Mouse (Mus musculus) heart, postnatal 25 days (tissue): ENCODE data around the gene Ctrb1. TPM values are rescaled to one million over a fixed set of nuclear protein-coding genes. Genes with fewer than 3 reads are reported as not detected.

ENCODE experiments used
- DNase-seq: peaks from one replicate; pipeline ENCODE4 v3.0.0; 2022; ENCODE audit warnings: low spot score
- intact Hi-C: fragments of 180-260 bp; cut with DNase I; formaldehyde crosslinking; loops from one replicate; pipeline ENCODE4 v1.15.1; 2025
- total RNA-seq, 2 experiments: library from RNA; stranded (reverse); gene quantifications; 2 replicates each; pipeline ENCODE4 v1.2.3; 2021

Ctrb1 gene
- not detected for total RNA-seq

GRCm38 (mm10) chr8:111690960-111691445 lies at the start of gene Ctrb1:
Gene Ctrb1 (minus strand): TSS chr8:111691010.
- intact Hi-C loops = no loop called here

DNA sequence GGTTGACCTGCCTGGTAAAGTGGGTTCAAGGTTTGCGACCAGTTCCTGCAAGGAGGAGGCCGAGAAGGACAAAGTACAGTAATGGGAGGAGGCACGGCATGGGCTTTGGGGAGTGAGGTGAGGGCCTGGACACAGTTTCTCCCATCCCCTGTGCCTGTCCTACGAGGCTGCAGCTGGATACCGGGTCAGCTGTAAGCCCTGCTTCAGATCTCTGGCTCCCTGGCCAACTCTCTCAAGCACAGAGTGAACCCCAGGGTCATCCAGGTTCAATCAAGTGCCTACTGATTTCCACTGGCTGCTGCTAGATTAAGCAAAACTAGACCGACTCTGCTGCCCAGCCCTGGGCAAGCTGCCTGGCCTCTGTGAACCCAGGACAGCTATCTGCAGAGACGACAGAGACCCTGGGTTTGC lies 49.5 kb upstream of the Ctrb1 start:
- no peak for DNase-seq
- intact Hi-C loops = loop anchor here (2.0 kb wide), 1 partner anchor 14 kb away; no protein-coding TSS in a partner anchor

More at GRCm38 (mm10) chr8:111690960-111691445, at the start of gene Ctrb1:
- no peak for DNase-seq

- intact Hi-C loops = loop anchor here (2.0 kb wide), 1 partner anchor 13 kb away; no protein-coding TSS in a partner anchor
Measured at GRCm38 (mm10) chr8:111739604-111740003, 48.8 kb upstream of the Ctrb1 start.

DNA sequence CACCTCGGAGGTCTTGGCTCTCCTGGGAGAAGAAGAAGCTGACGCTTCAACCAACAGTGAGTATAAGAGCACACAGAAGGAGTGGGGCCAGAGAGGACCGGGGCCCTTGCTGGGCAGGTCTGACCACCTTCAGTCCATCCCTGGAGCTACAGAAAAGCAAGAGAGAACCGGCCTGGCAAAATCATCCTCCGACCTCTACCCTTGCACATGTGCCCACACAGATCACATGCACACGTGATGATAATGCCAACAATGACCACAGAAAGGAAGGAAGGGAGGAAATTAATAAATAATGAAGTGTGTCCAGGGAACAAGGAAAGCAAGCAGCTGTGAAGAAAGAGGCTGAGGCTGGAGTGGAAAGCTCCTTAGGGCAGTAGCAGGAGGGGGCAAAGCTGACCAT lies 48.1 kb upstream of the Ctrb1 start:
- intact Hi-C loops = no loop called here
- no peak for DNase-seq

More at GRCm38 (mm10) chr8:111739604-111740003, 48.8 kb upstream of the Ctrb1 start:
- DNase-seq = no peak

DNA sequence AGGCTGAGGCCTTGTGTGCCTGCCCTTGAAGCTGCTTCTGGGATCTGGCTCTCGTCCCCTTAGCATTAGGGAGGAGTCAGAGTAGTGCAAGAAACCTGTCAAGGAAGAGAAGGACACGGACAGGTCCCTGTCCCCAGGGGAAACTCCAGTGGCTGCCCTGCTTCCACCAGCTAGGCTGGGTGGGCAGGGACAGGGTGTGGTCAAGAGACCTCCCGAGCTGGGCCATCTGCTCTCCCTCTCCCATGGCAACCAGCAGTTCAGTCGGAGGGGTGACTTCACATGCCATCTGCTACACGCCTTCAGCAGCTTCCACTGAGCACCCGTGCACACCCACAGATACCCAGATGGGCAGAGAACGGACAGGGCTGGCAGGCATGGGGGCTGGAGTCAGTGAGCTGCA lies 45.5 kb upstream of the Ctrb1 start:
- no peak for DNase-seq
- intact Hi-C loops = no loop called here

DNA sequence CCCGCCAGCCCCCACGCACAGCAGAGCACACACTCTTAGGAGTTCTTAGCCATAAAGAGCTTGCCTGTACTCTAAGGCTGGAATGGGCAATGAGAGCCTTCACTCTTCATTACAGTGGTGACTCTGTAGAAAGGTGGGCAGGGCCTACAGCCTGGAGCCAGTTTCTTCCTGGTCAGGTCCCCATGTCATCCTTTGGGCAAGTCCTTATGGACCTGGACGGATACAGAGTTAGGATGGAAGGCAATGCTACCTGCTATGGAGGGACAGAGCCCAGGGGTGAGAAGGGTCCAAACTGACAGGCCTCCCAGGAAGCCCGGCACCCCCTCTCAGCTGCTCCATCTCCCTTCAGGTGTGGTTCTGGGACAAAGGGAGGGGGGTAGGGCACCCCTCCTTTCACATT lies 45.0 kb upstream of the Ctrb1 start:
- intact Hi-C loops = no loop called here
- no peak for DNase-seq

DNA sequence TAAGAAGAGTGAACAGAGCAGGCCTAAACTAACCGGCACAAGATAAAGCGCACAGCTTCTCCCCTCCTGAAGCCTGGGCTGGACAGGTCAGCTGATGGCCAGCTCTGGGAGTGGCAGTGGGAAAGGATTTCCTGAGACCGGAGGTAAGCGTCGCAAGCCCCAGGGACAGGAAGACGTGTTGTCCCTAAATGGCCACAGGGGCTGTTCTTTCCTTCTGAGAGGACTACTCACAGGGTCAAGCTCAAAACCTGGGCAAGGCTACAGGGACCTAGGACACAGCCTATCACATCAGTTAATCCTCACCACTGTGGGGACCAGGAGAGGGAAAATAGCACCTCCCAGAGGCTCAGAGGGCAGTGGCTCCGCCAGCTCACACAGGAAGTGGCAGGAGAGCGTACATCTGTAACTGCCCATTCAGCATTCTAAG lies 44.5 kb upstream of the Ctrb1 start:
- peak; percentile 65 for DNase-seq

DNA sequence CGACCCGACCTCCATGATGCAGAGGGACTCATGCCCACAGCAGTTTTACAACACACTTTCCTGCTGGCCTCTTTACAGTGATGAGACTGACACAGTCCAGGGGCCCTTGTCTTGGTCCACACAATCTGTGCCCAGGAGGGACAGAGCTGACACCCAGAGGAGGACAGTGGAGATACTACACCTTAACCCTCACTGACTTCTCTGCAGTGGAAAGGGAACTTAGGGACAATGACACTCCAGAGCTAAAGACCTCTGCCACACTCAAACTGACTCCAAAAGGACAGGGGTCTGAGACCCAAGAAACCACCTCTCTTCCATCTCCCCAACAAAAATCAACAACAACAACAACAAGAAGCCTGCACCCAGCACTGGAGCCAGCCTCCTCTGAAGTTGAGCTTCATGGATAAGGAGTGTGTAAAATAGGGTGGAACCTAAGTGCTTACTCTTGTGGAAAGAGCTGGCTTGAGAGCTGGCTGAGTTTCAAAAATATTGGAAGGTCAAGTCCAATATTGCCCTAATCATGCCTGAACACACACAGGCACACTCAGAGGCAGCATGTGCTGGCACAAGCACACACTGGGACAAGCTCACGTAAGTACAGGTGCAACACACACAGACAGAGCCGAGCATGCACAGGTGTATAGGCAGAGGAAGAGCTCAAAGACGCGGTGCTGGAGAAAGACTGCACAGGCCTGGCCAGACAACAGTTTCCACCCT lies 43.6 kb upstream of the Ctrb1 start:
- DNase-seq = no peak
- intact Hi-C loops = no loop called here

More for the DNA sequence above, 44.5 kb upstream of the Ctrb1 start:
- intact Hi-C loops = no loop called here

GRCm38 (mm10) chr8:111733581-111734243 lies 42.9 kb upstream of the Ctrb1 start:
- intact Hi-C loops = no loop called here
- no peak for DNase-seq

- DNase-seq = no peak
- intact Hi-C loops = no loop called here
Measured at GRCm38 (mm10) chr8:111732406-111733085, 41.7 kb upstream of the Ctrb1 start.

- DNase-seq = peak; percentile 97
- intact Hi-C loops = no loop called here
Measured at GRCm38 (mm10) chr8:111732004-111732403, 41.2 kb upstream of the Ctrb1 start.

- no peak for DNase-seq
- intact Hi-C loops = no loop called here
Measured at GRCm38 (mm10) chr8:111731231-111731977, 40.6 kb upstream of the Ctrb1 start.

DNA sequence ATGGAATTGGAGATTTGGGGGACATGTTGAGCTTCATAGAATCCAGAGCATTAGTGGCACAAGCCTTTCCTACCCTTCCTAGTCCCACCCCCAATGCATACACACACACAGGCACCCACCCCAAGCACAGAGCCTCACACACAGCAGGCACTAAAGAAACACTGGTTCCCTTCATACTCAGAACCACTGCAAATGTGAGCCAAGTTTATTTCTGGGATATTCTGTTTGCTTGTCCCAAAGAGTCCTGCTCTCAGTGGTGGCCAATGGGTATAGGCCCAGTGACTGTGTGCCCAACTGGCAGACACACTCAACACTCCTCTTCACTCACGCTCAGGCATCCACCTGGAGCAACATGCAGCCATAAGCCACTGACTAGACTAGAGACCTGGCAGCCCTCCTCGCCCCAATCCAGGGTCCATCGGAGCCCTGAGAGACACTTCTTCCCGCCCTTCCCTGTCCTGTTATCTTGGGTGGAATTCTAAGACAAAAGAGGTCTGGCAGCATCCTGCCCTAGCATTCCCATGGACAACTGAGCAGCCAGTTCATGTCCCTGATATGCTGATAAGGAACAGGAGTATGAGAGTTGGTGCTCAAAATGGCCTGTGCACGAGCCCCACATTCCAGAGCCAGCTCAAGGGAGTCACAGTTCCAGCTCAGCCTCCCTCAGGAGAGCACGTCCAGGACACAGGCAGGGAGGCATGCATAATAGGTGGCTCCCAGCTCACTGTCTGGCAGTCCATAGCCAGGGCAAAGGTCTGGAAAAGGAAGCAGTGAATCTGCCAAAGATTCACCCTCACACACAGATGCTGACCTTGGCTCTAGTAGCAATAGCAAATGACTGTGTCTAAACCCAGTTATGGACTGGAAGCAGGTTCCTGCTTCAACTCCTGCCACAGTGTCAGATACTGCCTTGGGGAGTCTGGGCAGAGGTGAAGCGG lies 38.7 kb upstream of the Ctrb1 start:
- DNase-seq = no peak
- intact Hi-C loops = no loop called here

DNA sequence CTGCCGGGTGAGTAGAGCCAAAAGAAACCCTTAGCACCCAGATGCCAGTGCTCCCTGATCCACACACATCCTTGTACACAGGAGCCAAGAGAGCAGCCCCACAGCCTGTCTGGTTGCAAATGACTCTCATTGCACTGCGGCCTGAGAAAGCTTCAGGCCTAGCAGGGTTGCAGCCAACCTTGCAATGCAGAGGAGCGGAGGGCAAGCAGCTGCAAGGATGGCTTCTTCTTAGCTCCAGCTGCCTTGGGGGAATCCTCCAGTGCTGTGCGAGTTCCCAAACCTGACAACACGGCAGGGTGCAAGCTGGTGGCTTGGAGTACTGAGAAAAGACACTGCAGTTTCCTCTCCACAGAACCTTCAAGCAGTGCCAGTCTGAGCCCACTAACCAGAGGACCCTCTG lies 37.7 kb upstream of the Ctrb1 start:
- no peak for DNase-seq
- intact Hi-C loops = no loop called here

DNA sequence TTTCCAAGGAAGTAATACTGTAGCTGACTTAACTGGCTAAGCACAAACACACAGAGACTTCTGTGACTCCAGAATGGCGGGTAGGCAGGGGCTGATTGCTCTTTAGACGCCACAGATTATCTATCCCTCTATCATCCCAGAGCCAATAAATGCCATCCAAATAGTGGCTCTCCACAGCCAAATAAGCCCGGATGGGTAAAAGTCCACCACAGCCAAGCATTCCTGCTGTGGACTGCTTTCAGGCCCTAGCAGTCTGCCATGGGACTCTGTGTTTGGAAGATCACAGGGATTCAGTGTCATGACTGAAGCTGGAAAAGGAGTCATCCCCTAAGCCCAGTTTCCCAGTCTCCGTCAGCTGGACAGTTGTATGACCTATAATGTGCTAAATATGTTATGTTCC lies 36.7 kb upstream of the Ctrb1 start:
- no peak for DNase-seq
- intact Hi-C loops = loop anchor here (2.0 kb wide), 1 partner anchor 13 kb away; no protein-coding TSS in a partner anchor

DNA sequence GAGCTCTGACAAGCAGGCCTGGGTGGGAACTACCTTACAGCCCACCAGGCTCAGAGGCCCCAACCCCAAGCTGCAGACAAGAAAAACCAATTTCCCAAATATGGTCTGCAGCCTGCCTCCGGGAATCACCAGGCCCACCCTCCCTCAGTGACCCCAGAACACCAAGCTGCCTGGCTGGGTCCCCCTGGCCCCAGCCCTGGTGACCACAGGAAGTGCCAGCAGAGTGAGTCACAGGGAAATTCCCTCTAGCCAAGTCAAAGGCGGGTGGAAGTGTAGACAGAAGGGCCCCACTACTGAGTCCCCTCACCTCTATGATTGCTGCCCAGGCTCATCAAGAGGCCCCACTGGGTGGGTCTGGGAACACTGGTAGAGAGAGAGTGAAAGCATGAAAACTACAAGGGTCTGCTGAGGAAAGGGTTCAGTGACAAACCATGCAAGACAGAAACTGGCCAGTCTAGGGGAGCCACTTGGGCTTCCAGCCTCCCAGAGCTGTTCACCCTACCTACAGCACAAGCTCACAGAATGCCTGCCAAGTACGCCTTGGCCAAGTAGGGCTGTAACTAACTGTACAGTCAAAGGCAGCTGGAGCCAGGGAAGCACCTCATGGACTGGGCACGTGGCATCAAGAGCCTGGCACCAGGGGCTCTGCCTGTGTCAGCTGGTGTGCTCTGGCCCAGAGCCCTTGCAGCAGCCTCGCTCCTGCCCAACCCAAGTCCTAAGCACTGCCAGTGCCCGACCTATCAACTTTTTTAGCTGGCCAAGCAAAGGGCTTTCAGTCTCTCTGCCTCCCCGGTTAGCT lies 35.5 kb upstream of the Ctrb1 start:
- peak; percentile 76 for DNase-seq
- intact Hi-C loops = loop anchor here (2.0 kb wide), 1 partner anchor 14 kb away; no protein-coding TSS in a partner anchor

GRCm38 (mm10) chr8:111725341-111725740 lies 34.5 kb upstream of the Ctrb1 start:
- intact Hi-C loops = no loop called here
- DNase-seq = no peak

DNA sequence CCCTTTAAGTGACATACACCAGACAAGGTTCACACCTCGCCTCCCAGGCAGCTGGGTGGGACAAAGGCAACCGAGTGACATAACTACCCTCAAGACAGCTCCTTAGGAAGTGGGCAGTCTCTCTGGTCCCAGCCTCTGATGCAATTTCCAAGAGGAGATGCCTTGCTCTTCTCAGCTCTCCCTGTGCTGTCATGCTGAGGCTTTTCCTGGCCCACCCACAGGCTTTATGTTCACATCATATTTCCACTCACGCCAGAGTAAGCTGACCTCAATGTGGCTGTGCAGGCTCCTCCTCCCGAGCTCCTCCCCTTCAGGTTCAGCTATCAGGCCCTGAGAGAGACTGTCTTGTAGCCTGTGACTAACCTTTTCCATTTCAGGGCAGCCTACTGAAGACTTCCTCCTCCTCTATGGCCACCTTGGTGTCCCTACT lies 29.3 kb upstream of the Ctrb1 start:
- DNase-seq = no peak
- intact Hi-C loops = loop anchor here (5.0 kb wide), 1 partner anchor 62 kb away; no protein-coding TSS in a partner anchor
